24 mouse cellular contexts compared by ENCODE assay signal in genomic region chr7:3217546-3218056, GRCm38 (mm10). TPM values are rescaled to one million over a fixed set of nuclear protein-coding genes. Genes with fewer than 3 reads are reported as not detected.
"Had no signal": no experiment of that assay in that cellular context is flagged by ENCODE, and none has a peak within 500 bp of the region (broad histone marks: within the 10 kb centered on the region; RNA-seq: fewer than 3 reads in every experiment).

No protein-coding gene starts in this region.

- H3K27ac ChIP-seq: kidney, postnatal 0 days; left cerebral cortex, adult 2 months; liver, embryonic 13.5 days had no signal

- DNase-seq: kidney, adult 2 months; kidney, postnatal 36 days; layer of hippocampus, postnatal 36 days; liver, embryonic 13.5 days; lung, adult 2 months; lung, postnatal 14 days; lung, postnatal 4 days; midbrain, embryonic 14.5 days; thymus, postnatal 25 days had no signal

- H3K4me3 ChIP-seq: left cerebral cortex, adult 2 months; liver, embryonic 13.5 days had no signal

- H3K36me3 ChIP-seq: liver, embryonic 13.5 days had no signal

- H3K4me1 ChIP-seq: liver, embryonic 13.5 days had no signal

RNA-seq across cellular contexts. Expression of gene Nlrp12, which starts 31.9 kb away (rescaled TPM):
- polyA plus RNA-seq: kidney, embryonic 14.5 days; kidney, postnatal 0 days; limb, embryonic 11.5 days; limb, embryonic 14.5 days; midbrain, embryonic 11.5 days; midbrain, embryonic 14.5 days; neural tube, embryonic 11.5 days; neural tube, embryonic 14.5 days; thymus, postnatal 0 days; urinary bladder, adult 2 months had no signal

RNA-seq across cellular contexts. Expression of gene AU018091, which starts 48.6 kb away (rescaled TPM):
- polyA plus RNA-seq: kidney, adult 2 months; kidney, embryonic 14.5 days; kidney, postnatal 0 days; liver, adult 2 months; liver, embryonic 13.5 days; liver, embryonic 16.5 days; lung, embryonic 16.5 days; midbrain, embryonic 14.5 days; midbrain, postnatal 0 days; neural tube, embryonic 11.5 days; neural tube, embryonic 14.5 days; small intestine, adult 2 months; thymus, postnatal 0 days had no signal
